Mouse (Mus musculus) gonadal fat pad, adult 2 months (tissue): ENCODE results near the gene Oscar. TPM values are rescaled to one million over a fixed set of nuclear protein-coding genes. Genes with fewer than 3 reads are reported as not detected.

Experiments
- DNase-seq: peaks from one replicate; pipeline ENCODE4 v3.0.0-alpha.2; 2012; ENCODE audit warnings: low read depth
- polyA plus RNA-seq: library from polyadenylated mRNA; depleted of rRNA; stranded (reverse); fragments of >200 nt; gene quantifications from 2 replicates; pipeline ENCODE4 v1.2.3, GENCODE M21; 2012; rRNA removed

Gene Oscar
- polyA plus RNA-seq: 0.20 TPM in 2 replicates

DNA sequence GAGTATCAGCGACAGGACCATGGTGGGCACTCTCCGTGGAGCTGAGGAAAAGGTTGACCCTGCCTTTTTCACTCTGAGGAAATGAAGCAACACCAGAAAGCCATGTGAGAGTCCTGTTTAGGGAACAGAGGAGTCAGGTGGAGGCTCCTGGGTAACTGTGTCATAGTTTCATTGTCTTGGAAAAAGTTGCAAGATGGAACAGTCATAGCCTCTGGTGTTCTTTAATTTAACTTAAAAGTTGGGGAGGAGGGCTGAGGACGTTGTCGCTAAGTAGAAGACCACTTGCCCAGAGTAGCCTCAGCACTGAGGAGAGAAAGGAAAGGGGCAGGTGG, at the start of gene Oscar:
Gene Oscar (minus strand): TSS at position 101 of the 332 bp plus-strand sequence.
- DNase-seq: no peak

DNA sequence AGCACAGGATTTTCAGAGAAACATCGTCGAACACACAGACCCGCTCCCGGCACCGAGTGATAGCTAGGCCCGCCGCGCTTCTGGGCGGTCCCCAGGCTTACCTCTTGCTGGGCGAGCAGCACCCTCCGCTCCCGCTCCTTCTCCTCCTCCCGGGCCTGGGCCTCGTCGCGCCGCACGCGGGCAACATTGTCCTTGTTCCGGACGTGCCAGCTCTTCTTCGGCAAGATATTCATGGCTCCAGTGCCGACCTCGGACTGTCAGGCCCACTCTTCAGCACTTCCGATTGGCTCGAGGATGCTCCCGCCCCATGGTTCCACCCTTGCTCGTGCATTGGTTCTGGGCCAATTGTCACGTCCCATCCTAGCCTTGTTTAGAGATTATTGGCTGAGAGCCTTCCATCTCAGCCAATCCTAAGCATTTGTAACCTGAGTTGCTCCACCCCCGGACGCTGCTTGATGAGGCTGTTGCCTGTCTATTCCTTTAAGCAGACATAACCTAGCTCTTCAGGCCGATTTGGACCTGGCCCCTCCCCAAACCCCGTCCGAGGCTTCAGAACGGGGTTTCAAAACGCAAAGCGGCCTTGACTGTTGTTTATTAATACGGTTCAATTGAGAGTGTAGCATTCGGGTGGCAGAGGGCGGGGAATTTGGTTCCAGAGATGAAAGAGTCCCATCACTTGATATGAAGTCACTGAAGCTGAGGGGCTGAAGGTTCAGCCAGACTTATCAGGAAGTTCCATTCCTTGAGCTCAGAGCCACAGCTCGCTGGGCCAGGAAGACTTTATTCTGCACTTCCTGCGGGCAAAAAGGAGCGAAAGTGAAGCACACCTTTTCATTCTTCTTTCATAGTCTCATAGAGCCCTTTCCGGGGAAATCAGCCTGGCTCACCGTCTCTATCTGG, 49.5 kb upstream of the Oscar start, which contains the start of gene Leng1:
Gene Leng1 (minus strand): TSS at position 626 of the 900 bp plus-strand sequence.
- peak; percentile 93 for DNase-seq

DNA sequence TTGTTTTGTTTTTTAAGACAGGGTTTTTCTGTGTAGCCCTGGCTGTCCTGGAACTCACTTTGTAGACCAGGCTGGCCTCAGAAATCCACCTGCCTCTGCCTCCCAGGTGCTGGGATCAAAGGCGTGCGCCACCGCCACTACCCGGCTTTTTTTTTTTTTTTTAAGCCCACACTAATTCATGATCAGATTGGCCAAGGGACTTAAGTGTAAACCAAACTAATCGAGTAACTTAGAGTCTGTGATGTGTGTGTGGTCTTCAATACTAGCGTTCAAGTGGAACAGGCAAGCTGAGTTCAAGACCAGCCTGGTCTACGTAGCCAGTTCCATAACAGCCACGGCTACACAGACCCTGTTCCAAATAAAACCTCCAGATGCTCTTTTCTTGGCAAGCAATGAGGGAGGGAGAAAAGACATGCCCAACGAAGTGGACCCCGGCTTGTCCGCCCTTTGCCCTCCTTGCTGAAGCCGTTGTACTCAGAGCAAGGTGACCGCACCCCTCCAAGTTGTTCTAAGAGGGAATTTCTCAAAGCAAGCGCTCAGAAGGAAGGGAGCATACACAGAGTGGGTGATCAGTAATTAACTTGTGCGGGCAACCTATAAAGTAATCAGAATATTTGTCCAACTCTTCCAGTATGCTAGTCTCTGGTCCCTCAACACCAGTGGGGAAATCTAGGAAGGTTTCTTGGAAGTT, 48.7 kb upstream of the Oscar start:
- no peak for DNase-seq

DNA sequence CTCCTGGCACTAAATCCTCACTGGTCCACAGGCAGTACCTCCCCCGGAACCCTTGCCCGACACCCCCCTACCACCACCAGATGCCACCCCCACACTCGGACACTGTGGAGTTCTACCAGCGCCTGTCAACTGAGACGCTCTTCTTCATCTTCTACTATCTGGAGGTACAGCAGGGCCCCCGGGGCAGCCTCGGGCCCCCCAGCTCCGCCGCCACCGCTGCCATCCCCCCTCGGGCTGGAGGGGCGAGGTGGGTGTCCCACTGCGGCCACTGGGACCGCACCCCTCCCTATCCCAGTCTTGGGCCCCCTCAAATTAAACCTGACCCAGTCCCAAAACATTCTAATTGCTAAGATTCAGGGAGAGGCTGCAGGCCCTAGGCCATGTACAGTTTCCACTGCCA, 42.6 kb upstream of the Oscar start:
- DNase-seq: no peak

DNA sequence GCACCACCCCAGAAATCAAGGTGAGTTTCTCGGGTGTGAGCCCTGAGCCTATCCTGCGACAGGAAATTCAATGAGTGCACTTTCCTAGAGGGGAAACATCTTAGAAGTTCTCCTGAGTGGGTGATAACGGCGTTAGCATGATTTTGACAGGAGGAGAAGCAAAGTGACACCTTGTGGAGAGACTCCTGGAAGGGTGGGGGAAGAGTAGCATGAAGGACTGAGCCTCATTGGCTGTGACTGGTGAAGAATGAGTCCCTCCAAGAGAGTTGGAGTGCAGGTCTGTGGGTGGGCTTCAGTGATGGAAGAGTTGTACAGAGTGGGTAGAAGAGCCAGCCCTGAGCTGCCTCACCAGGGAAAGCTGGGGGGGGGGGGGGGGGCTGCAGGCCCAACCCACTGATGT, 41.0 kb upstream of the Oscar start:
- no peak for DNase-seq

DNA sequence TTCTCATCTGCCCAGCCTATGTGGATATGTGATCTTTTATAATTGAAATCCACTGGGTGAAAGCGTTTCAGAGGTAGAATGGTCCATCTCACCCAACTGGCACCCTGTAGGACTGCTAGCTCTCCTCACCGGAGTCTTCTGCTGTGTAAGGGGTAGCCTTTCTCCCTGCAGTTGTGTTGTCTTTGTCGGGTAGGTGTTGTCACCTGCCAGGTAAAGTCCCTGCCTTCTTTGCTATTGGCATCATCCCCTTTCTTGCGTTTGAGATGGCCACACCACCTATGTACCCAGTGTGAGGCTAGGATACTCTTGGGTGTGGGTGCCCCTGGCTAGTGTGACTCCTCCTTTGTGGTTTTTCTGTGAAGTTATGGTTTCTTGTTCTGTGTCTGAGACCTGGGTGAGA, 30.7 kb upstream of the Oscar start:
- DNase-seq: no peak

DNA sequence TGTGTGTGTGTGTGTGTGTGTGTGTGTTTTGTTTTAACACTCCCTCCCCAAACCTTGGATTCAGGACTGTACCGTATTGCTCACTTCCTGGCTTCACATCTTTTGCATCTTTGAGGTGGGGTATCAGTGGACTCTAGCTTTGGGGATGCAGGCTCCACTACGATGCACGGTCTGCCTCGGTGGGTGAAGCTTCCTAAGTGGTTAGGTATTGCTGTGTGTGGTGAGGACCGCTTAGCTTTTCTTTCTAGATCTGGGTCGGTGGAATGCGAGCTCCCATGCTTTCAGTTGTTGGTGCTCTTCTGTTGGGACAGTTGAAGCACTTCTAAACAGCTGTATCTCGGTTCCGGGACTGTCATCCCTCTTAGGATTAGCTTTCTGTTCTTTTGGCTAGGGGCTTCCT, 30.2 kb upstream of the Oscar start:
- DNase-seq: no peak

DNA sequence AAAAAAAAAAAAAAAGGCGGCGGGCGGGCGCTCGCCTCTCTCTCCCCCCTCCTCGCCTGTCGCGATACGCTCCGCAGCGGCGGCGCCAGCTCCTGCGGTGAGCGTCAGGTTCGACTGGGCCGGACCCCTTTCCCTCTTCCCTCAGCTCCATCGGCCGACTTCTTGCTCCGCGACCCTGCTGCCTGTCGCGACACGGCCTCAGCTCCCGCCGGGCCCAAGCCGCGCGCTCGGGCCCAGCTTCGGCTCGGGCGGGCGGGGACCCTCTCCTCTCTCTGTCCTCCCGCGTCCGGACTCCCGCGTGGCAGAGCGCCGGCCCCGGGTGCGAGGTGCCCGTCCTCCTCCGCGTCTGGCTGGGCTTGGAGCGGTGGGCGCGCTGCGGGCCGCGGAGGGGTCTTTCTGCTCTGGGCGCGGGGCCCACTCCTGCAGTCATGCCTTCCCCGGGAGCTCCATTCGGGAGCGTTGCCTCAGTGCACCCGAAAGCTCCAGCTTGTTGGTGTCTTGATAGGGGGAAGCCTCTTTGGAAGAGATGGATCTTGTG, 29.6 kb upstream of the Oscar start:
- DNase-seq: no peak

DNA sequence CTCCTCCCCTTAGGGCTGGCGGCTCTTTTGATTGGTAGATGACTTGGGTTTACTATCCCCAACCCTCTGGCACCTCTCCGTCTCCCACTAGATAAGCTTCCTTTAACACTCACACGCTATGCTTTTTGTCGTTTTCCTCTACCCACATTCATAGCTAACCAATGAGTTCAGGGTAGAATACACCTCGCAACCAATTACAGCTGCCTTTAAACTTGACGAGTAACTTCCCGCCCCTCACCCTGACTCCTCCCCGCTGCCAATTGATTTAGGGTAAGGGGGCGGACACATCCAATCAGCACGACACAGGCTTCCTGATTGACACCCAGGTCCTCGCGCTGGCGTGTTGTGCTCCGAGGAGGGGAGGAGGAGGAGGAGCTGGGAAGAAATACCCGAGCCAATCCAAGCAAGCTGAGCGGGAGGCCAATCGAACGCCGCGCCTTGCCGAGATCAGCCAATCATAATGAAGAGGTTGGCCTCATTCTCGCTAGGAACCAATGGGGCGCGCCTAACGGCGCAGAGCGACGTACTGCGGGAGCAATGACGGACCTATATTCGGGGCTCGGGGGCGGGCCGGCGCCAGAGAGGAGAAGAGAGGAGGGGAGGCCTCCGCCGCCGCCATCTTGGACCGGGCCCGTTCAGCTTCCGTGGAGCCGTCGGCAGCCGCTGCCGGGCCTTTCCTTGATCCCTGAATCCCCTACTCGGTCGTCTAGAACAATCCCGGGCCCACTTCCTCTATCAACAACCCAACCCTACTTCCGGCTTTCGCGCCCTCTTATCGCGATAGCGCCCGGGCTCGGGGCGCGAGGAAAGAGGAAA, 28.9 kb upstream of the Oscar start, which contains the start of gene Cnot3:
Gene Cnot3 (plus strand): TSS at position 597 of the 816 bp plus-strand sequence.
- peak; percentile 98 for DNase-seq

DNA sequence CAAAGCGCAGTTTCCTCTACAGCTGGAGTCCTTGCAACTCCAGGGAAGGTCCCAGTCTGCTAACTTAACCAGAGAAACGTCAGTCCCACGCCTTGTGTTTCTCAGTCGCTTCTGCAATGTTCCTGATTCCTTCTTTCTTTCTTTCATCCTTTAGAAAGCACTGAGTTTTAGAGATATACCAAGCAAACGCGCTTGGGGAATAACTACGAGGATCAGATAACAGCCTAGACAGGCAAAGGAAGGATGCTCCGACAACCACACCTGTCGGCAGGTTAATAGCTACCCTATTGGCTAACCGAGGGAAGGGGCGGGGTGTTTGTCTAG, 28.4 kb upstream of the Oscar start:
- DNase-seq: no peak

DNA sequence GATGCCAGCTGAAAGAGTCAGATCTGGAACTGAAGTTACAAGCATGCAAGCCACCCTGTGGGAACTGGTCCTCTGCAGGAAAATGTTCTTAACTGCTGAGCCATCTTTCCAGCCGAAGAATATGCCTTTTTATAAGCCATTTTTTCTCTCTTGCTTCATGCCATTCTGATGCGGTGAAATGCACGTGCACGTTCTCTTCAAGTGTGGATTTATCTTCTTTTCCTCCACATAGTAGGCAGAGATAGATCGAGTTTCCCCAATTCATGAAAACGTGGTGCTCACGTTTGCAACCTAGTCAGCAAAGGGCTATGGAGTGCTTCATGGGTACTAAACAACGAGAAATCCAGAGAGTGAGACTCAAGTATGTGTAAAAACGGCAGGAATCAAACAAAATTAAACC, 27.9 kb upstream of the Oscar start:
- no peak for DNase-seq

DNA sequence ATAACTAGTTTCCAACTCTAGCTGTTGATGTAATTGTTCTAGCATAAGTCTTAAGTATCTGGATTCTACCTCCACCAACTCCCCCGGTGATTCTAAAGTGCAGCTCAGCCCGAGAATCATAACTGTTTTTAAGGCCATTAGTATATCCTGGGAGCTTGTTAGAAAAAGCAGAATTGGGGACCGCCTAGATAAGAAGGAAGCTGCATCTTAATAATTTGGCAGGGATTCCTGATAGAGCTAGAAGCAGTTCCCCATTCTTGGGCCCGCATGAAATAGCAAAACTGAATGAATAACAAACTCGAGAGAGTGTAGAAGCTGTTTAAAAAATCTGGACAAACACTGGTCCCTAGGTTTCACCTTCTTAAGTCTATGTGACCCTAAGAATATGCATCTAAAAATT, 27.5 kb upstream of the Oscar start:
- DNase-seq: no peak

DNA sequence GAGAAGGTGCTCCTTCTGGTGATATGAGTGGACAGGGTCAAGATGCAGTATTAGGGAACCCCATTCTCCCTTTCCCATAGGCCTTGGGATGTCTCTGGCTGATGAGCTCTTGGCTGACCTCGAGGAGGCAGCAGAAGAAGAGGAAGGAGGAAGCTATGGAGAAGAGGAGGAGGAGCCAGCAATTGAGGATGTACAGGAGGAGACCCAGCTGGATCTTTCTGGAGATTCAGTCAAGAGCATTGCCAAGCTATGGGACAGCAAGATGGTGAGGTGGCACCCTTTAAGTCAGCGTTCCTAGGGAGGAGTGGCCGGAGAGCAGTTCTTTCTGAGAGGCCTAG, 14.5 kb upstream of the Oscar start:
- no peak for DNase-seq

DNA sequence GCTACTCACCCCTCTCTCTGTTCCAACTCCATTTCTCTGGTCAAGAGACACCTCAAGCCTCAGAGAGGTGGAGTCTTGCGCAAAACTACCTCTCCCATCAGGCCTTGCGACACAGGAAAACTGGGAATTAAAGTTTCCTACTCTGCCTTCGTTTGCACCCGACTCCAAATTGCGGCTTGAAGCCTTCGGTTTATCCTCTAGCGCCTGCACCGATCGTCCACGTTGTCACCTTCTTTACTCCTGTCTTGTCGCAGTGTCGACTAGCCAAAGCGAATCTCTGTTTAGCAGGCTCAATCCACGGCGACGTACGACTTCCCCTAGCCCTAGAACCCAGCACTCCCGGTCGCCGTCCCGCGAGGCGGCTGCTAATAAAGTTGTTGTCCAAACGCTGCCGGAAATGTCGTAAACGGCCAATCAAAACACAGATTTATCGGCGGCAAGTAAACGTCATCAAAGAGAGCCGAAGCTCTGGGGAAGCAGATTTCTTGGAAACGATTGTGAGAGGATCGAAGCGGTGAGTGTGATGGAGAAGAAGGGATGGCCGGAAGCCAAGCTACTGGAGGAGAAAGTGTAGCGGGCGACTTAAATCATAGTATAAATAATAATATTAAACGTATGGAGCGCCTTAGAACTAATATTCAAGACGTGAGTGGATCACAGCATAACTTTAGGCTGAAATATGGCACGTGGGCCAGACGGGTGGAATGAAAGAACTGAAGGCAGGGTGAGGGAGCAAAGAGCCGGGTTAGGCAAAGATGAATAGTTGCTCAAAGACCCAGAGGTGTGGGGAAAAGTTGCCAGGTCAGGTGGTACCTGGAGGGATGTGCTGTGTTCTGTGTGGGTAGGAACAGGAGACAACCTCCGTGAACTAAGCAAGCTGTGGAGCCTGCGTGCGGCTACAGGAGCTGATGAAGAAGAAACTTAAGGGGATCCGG, 13.9 kb upstream of the Oscar start, which contains the start of the genes Tfpt and Prpf31:
Gene Tfpt (minus strand): TSS at position 387 of the 935 bp plus-strand sequence.
Gene Prpf31 (plus strand): TSS at position 443 of the 935 bp plus-strand sequence.
- no peak for DNase-seq

DNA sequence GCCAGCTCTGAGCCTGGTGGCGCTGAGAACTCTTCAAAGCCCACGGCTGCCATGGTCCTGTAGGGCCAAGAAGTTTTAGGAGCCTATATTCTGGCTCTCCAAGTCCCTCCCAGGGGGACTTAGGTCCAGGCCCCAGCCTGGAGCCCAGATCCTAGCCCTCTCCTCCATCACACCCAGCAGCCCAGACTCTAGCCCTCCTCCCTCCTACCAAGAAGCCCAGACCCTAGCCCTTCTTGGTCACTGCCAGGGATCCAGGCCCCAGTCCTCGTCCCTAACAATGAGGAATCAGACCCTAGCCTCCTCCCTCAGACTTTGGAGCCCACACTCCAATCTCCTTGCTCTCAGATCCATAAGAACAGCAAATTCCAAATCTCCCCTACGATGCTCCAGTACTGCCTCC, 13.1 kb upstream of the Oscar start:
- DNase-seq: no peak

DNA sequence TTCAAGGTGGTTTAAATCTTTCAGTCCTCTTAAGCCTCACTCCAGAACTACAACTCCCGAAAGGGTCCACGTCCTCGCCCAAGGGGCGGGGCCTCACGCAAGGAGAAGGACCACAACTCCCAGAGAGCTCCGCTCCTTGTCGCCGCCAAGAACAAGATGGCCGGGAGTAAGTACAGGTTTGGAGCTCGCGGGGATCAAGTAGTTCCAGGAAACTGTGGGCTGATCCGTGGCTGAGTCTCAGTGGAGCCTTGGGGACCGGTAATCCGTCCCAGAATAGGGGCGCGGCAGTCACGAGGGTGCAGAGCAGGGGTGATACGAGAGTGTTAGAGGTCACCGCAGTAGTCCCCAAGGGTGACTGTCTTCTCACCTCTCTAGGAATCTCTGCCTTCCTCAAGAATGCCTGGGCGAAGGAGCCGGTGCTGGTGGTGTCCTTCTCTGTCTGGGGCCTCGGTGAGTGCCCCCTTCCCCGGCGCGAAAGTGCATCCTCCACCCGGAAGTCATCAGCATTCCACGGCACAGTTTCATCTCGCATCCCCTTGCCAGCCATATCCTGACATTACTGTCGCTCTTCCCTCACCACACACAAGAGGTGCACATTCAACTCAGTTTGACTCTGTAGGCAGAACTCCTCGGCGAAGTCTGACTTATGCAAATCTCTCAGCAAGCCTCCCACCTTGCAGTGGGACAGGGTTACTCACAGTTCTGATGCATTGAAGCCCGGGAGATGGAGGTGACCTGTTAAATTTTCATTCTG, 1.5 kb upstream of the Oscar start, which contains the start of gene Ndufa3:
Gene Ndufa3 (plus strand): TSS at position 132 of the 754 bp plus-strand sequence.
- peak; percentile 73 for DNase-seq

DNA sequence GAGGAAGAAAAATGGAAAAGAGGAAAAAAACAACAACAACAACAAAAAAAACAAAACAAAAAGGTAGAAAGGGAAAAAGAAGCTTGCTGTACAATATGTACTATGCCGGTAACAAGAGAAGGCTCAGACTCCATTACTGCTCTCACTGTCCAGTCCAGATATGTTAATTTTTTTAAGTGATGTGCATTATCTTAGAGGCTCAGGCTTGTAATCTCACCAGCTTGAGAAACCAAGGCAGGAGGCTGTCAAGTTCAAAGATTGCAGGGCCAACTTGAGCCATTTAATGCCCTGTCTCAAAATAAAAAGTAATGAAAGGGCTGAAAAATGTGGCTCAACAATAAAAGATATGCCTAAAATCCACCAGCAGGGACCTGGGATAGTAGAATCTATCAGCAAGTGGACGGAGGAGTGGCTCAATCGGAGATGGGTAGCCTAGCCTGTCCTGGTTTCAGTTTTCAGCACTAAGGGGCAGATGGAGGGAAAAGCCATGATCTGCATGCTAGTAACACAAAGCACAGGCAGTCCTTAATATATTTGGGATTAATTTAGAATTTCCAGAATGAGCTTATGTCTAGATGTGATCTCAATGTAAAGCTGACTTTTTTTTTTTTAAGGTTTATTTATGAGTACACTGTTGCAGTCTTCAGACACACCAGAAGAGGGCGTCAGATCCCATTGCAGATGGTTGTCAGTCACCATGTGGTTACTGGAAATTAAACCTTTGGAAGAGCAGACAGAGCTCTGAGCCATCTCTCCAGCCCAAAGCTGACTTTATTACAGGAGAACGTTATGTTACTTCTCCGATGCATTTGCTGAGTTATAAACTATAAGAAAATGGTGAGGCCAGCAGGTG, 658 bp upstream of the Oscar start:
- no peak for DNase-seq

DNA sequence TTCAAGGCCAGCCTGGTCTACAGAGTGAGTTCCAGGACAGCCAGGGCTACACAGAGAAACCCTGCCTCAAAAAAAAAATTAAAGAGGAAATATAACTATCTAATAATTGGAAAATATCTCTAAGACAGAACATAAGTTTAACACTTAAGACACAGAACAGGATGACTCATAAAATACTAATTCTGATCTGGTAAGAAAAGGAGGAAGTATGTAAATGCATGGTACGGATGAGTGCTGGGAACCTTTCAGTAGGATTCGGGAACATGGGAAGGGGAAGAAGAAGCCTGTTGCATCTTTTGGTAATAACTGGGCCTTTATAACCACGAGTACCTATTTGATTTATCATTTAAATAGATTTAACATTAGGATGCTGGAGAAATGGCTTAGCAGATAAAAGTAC, 1.9 kb downstream of the Oscar start:
- DNase-seq: no peak

DNA sequence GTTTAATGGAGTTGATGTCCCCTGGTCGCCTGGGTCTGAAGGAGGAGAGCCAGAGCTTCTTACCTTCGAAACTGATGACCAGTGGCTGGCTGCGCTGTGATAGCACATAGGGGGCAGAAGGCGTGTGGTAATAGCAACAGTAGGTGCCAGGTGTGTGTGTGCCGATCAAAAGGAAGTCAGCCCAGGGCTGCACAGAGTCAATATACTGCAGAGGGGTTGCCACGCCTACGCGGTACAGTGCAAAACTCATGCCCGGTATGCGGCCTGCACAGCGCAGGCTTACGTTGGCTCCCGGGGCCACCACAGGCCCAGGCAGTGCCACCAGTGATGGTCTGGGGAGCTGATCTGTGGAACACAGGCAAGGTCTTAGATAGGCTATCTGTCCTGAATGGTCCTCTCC, 5.0 kb downstream of the Oscar start:
- DNase-seq: no peak
